Mouse (Mus musculus) testis, adult 2 months (tissue): ENCODE measurements around the gene Gps1.

Experiments
- CTCF ChIP-seq: fragments of 200-500 bp; IDR thresholded peaks from 2 replicates; pipeline ENCODE4 v1.5.1; 2012; ENCODE audit warnings: low read depth, mild to moderate bottlenecking, inconsistent platforms, low read length, moderate library complexity; ENCODE audit not compliant: control insufficient read depth, insufficient read depth, insufficient replicate concordance
- POLR2A ChIP-seq: fragments of 200-500 bp; IDR thresholded peaks from 2 replicates; pipeline ENCODE4 v1.6.1; 2012; ENCODE audit warnings: low read depth, mild to moderate bottlenecking, inconsistent platforms, low read length, moderate library complexity; ENCODE audit not compliant: control insufficient read depth

GRCm38 (mm10) chr11:120823551-120823947 lies 39.5 kb downstream of the Gps1 start:
- TF ChIP-seq CTCF (no peak), POLR2A (no peak)
